Mouse (Mus musculus) G1E (cell line): ENCODE data around the gene Tbxas1.

Experiments
- CTCF ChIP-seq: IDR thresholded peaks from 2 replicates; pipeline ENCODE4 v1.5.1; 2012; ENCODE audit warnings: low read depth, low read length, inconsistent platforms, mixed read lengths
- GATA1 ChIP-seq: IDR thresholded peaks from 2 replicates; pipeline ENCODE4 v1.6.1; 2012; ENCODE audit warnings: borderline replicate concordance, low read length, inconsistent platforms, mixed read lengths
- GATA2 ChIP-seq: IDR thresholded peaks from 2 replicates; pipeline ENCODE4 v1.6.1; 2012; ENCODE audit warnings: low read depth, low read length, inconsistent platforms, borderline replicate concordance
- POLR2AphosphoS5 ChIP-seq: IDR thresholded peaks from 2 replicates; pipeline ENCODE4 v1.6.1; 2012; ENCODE audit warnings: low read depth, low read length, inconsistent platforms; ENCODE audit not compliant: insufficient replicate concordance
- TAL1 ChIP-seq: conservative IDR thresholded peaks from 2 replicates; pipeline ENCODE4 v1.6.1; 2012; ENCODE audit warnings: low read depth, low read length, inconsistent platforms, mixed read lengths

DNA sequence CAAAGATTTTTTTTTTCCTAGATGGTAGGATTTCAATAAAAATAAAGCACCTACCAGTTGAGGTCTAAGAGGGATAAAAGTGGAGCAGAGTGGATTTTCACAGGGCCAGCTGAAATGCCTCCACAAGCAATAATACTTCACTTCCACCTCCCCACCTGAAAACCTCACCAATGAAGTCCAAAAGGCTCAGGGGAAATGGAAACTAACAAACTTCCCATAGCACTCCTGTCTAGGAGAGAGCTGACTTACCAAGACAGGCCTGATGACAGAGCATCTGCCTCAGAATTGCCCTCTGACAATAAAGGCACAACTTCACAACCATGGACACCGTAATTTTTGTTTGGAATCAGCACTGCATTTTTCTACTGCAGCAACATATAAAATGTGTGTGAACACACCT, 15.4 kb upstream of the Tbxas1 start:
- TF ChIP-seq CTCF, result no peak
- no peak for TF ChIP-seq GATA1
- no peak for TF ChIP-seq POLR2AphosphoS5
- no peak for TF ChIP-seq TAL1
- no peak for TF ChIP-seq GATA2
